Mouse (Mus musculus) naive thymus-derived CD4-positive, alpha-beta T cell, adult 2 months (primary cell): ENCODE data around the gene Cabp2.
A peak's percentile ranks its signal among the peaks of the same experiment; 100 is the strongest.
"Not testable (repeated sequence)": the region's sequence is repeated elsewhere in the genome, so short reads cannot be mapped to it uniquely, and the experiment has no call there.

Experiments
- DNase-seq: peaks from one replicate; pipeline ENCODE4 v3.0.0-alpha.2; 2011; ENCODE audit warnings: low read depth

Gene Cabp2

GRCm38 (mm10) chr19:4125268-4125667 lies 43.9 kb downstream of the Cabp2 start:
- DNase-seq, result peak; percentile 64

GRCm38 (mm10) chr19:4125741-4126696 lies 44.6 kb downstream of the Cabp2 start, which contains the start of gene Aip:
TSS of gene Aip (minus strand) at chr19:4125858.
- DNase-seq, result peak; percentile 98

GRCm38 (mm10) chr19:4126759-4127495 lies 45.5 kb downstream of the Cabp2 start:
- no peak for DNase-seq

GRCm38 (mm10) chr19:4129462-4129861 lies 48.1 kb downstream of the Cabp2 start:
- DNase-seq, result no peak

- no peak for DNase-seq
Observed at GRCm38 (mm10) chr19:4130106-4130505, 48.7 kb downstream of the Cabp2 start.

GRCm38 (mm10) chr19:4131075-4131474 lies 49.7 kb downstream of the Cabp2 start:
- no peak for DNase-seq

GRCm38 (mm10) chr19:4131768-4132167 lies 50.4 kb downstream of the Cabp2 start:
- DNase-seq, result no peak

GRCm38 (mm10) chr19:4134354-4134753 lies 53.0 kb downstream of the Cabp2 start:
- DNase-seq, result no peak

- DNase-seq, result not testable (repeated sequence)
Observed at GRCm38 (mm10) chr19:4135229-4135962, 54.0 kb downstream of the Cabp2 start.

GRCm38 (mm10) chr19:4135963-4136345 lies 54.6 kb downstream of the Cabp2 start:
- DNase-seq, result peak; percentile 62

- no peak for DNase-seq
Observed at GRCm38 (mm10) chr19:4136463-4136862, 55.1 kb downstream of the Cabp2 start.
